Mouse (Mus musculus) forebrain, embryonic 11.5 days (tissue): ENCODE data around the gene Tmbim6. TPM values are rescaled to one million over a fixed set of nuclear protein-coding genes. Genes with fewer than 3 reads are reported as not detected.
"Not testable (repeated sequence)": the region's sequence is repeated elsewhere in the genome, so short reads cannot be mapped to it uniquely, and the experiment has no call there.

ENCODE experiments used
- ATAC-seq: fragments of 200-750 bp; cut with Nextera tagmentation; replicated peaks from 2 replicates; pipeline ENCODE4 v1.8.0; 2017; ENCODE audit warnings: moderate TSS enrichment; ENCODE audit not compliant: low FRiP score
- DNase-seq: peaks from one replicate; pipeline ENCODE4 v3.0.0-alpha.2; 2017; ENCODE audit warnings: low spot score
- H3K27ac ChIP-seq: fragments of 300-500 bp; sonication (generic); 2 replicates; pipeline ENCODE4 v1.5.1; 2014; ENCODE audit warnings: low read depth, low read length
- H3K27me3 ChIP-seq: fragments of 300-500 bp; sonication (generic); 2 replicates; pipeline ENCODE4 v1.6.1; 2014; ENCODE audit warnings: mild to moderate bottlenecking, low read length, mixed read lengths; ENCODE audit not compliant: control insufficient read depth, insufficient read depth
- H3K36me3 ChIP-seq: fragments of 300-500 bp; sonication (generic); 2 replicates; pipeline ENCODE4 v1.6.1; 2014; ENCODE audit warnings: mild to moderate bottlenecking, low read length, moderate library complexity, mixed read lengths; ENCODE audit not compliant: control insufficient read depth, insufficient read depth
- H3K4me1 ChIP-seq: fragments of 300-500 bp; sonication (generic); replicated peaks from 2 replicates; pipeline ENCODE4 v1.6.1; 2014; ENCODE audit warnings: low read length, mixed read lengths; ENCODE audit not compliant: control insufficient read depth, insufficient read depth
- H3K4me2 ChIP-seq: fragments of 300-500 bp; sonication (generic); 2 replicates; pipeline ENCODE4 v1.6.1; 2014; ENCODE audit warnings: low read depth, mild to moderate bottlenecking, low read length, moderate library complexity, mixed read lengths; ENCODE audit not compliant: severe bottlenecking
- H3K4me3 ChIP-seq: fragments of 300-500 bp; sonication (generic); 2 replicates; pipeline ENCODE4 v1.5.1; 2014; ENCODE audit warnings: low read depth, low read length
- H3K9ac ChIP-seq: fragments of 300-500 bp; sonication (generic); 2 replicates; pipeline ENCODE4 v1.6.1; 2014; ENCODE audit warnings: low read length
- H3K9me3 ChIP-seq: fragments of 300-500 bp; sonication (generic); 2 replicates; pipeline ENCODE4 v1.6.1; 2016; ENCODE audit warnings: low read length, mixed read lengths; ENCODE audit not compliant: control insufficient read depth
- WGBS: fragments of 180-500 bp; shearing (Covaris S2); extraction: QIAGEN DNeasy Blood & Tissue Kit; methylation state at CpG from one replicate; pipeline ENCODE4 v1.1.7; 2014; 5-methylcytosine and 5-hydroxymethylcytosine counted together
- polyA plus RNA-seq: library from polyadenylated mRNA; unstranded; fragments of >200 nt; fragmentation: Nextera tagmentation; extraction: Ambion mirVana; gene quantifications from 2 replicates; pipeline ENCODE4 v1.2.1, GENCODE M21; 2014

Gene Tmbim6
- polyA plus RNA-seq, 1 experiment from 2014 or later, result 229 TPM

GRCm38 (mm10) chr15:99445567-99445966 is 52.9 kb downstream of the Tmbim6 start:
- no peak overlapping the region for H3K4me3 ChIP-seq
- no peak overlapping the region for H3K4me2 ChIP-seq
- H3K36me3 ChIP-seq, result no peaks in the 10 kb centered on the region
- peaks cover 2% of the 10 kb centered on the region; the same call in 1 of the 2 replicates for H3K4me1 ChIP-seq
- WGBS, result 71% methylated on average over 6 of the region's 6 CpGs
- H3K27ac ChIP-seq, result no peak overlapping the region
- no peaks in the 10 kb centered on the region for H3K27me3 ChIP-seq
- ATAC-seq, result no peak
- no peak for DNase-seq
- H3K9ac ChIP-seq, result no peak overlapping the region
- no peaks in the 10 kb centered on the region for H3K9me3 ChIP-seq

- not testable (repeated sequence) for H3K27ac ChIP-seq, H3K9ac ChIP-seq, H3K36me3 ChIP-seq, DNase-seq, ATAC-seq, H3K9me3 ChIP-seq, H3K4me3 ChIP-seq, H3K4me2 ChIP-seq, H3K27me3 ChIP-seq, H3K4me1 ChIP-seq
- 89% methylated on average over 10 of the region's 10 CpGs for WGBS
Observed at GRCm38 (mm10) chr15:99446136-99446535, 53.5 kb downstream of the Tmbim6 start.

GRCm38 (mm10) chr15:99449131-99449750 is 56.6 kb downstream of the Tmbim6 start:
- no peak for DNase-seq
- Histone ChIP-seq H3K4me2 (no peak overlapping the region), H3K36me3 (no peaks in the 10 kb centered on the region), H3K9ac (no peak overlapping the region), H3K4me3 (no peak overlapping the region), H3K27me3 (no peaks in the 10 kb centered on the region), H3K9me3 (no peaks in the 10 kb centered on the region), H3K27ac (0 out of 2 replicates have a peak overlapping the region, but pooled peaks have one; percentile 12), H3K4me1 (no peaks in the 10 kb centered on the region; the same call in 1 of the 2 replicates)
- no peak for ATAC-seq
- 88% methylated on average over 9 of the region's 9 CpGs for WGBS

DNA sequence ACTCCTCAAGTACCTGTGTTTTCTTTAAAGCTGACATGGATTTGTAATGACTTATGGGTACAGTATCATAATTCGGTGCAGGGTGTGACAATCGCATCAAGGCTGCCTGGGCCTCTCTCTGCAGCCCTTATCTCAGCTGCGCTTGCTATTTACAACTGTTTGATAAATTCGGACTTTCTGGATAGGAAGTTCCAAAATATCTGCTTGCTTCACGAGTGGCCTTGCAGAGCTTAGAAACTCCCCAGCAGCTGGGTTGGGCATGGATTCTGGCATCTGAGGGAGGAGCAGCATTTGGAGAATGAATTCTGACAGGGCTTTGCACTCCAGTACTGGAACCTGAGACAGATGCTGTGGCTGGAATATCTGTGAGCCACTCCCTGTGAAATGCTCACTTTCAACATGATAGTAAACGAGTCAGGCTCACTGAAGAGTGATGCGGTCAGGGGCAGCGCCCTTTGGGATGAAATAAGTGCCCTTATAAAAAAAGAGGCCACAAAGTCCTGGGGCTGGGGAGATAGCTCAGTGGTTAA is 57.1 kb downstream of the Tmbim6 start:
- H3K9me3 ChIP-seq, result no peaks in the 10 kb centered on the region
- H3K36me3 ChIP-seq, result no peaks in the 10 kb centered on the region
- no peak overlapping the region for H3K9ac ChIP-seq
- H3K27me3 ChIP-seq, result no peaks in the 10 kb centered on the region
- H3K4me1 ChIP-seq, result no peaks in the 10 kb centered on the region; the same call in 1 of the 2 replicates
- ATAC-seq, result no peak
- DNase-seq, result no peak
- H3K27ac ChIP-seq, result 0 out of 2 replicates have a peak overlapping the region, but pooled peaks have one; percentile 12
- H3K4me3 ChIP-seq, result no peak overlapping the region
- 89% methylated on average over 8 of the region's 8 CpGs for WGBS
- H3K4me2 ChIP-seq, result no peak overlapping the region

- 81% methylated on average over 11 of the region's 11 CpGs for WGBS
Observed at GRCm38 (mm10) chr15:99453153-99453900, 60.6 kb downstream of the Tmbim6 start.

DNA sequence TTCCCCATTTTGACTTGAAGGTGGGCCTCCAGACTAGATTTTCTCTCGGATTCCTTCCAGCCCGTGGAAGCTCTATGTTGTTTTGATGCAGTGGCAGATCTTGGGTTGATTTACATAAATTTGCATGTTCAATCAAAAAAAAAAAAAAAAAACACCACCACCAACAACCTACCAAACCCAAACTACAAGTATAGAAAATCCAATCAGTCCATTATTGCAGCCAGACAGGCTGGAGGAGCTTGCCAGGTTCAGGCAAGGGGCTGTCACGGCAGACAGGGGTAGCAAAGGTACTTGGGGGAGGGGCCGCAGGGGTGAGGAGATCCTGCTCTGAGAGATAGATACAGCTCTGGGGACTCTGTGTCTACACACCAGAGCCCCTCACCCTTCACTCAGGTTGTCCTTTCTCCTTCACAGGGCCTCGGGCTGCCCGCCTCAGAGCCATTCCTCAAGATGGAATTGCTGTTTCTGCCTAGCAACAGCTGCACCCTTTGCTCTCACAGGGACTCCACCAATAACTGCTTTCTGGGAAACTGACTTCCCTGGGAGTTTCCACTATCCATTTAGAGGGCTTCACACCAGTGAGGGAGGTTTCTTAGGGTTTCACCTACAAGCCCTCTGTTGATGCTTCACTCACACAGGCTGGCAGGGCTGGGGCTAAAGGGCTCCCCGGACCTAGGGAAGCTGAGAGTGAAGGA is 62.0 kb downstream of the Tmbim6 start:
- Histone ChIP-seq H3K4me3 (no peak overlapping the region), H3K9ac (no peak overlapping the region), H3K4me2 (no peak overlapping the region), H3K27ac (no peak overlapping the region), H3K4me1 (peaks cover 2% of the 10 kb centered on the region; the same call in 1 of the 2 replicates), H3K27me3 (no peaks in the 10 kb centered on the region), H3K9me3 (no peaks in the 10 kb centered on the region), H3K36me3 (no peaks in the 10 kb centered on the region)
- 87% methylated on average over 7 of the region's 7 CpGs for WGBS
- no peak for DNase-seq
- ATAC-seq, result no peak

More at GRCm38 (mm10) chr15:99453153-99453900, 60.6 kb downstream of the Tmbim6 start:
- H3K27ac ChIP-seq, result no peak overlapping the region
- no peaks in the 10 kb centered on the region for H3K9me3 ChIP-seq
- H3K9ac ChIP-seq, result no peak overlapping the region
- H3K27me3 ChIP-seq, result no peaks in the 10 kb centered on the region
- peaks cover 2% of the 10 kb centered on the region; the same call in 1 of the 2 replicates for H3K4me1 ChIP-seq
- ATAC-seq (no peak), DNase-seq (no peak)
- H3K4me2 ChIP-seq, result no peak overlapping the region
- no peaks in the 10 kb centered on the region for H3K36me3 ChIP-seq
- no peak overlapping the region for H3K4me3 ChIP-seq

GRCm38 (mm10) chr15:99455415-99455814 is 62.7 kb downstream of the Tmbim6 start:
- Histone ChIP-seq H3K4me2 (no peak overlapping the region), H3K9ac (no peak overlapping the region), H3K4me1 (peaks cover 2% of the 10 kb centered on the region; the same call in 1 of the 2 replicates), H3K27me3 (no peaks in the 10 kb centered on the region), H3K36me3 (no peaks in the 10 kb centered on the region), H3K27ac (no peak overlapping the region), H3K9me3 (no peaks in the 10 kb centered on the region), H3K4me3 (no peak overlapping the region)
- DNase-seq (no peak), ATAC-seq (no peak)
- WGBS, result 77% methylated on average over 3 of the region's 3 CpGs

DNA sequence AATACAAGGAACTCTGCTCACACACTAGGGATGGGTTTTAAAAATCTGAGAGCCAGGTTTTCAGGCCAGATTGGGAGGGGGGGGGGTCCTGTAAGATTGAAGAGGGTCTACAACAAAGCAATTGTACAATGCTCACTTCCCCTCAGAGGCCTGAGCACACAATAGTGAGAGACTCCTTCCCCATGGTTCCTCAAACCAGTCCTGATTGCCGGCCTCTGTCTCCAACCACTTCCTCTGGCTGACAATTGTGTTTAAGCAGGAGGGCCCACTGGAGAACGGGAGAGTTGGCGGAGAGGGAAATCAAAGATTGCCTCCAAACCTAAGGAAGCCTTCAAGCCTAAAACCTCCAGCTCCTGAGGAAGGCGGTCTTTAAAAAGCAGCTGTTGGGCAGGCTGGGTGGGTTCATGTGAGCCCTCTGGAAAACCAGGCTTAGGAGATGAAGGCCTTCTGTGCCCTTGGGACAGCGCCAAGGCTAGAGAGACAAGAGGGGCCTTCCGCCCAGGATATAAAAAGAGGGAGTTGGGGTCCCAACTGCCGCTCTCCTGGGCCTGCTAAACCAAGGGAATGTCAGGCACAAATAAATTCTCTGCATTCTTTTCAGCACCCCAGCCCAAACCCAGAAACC is 63.8 kb downstream of the Tmbim6 start:
- peak overlapping the region; percentile 80 for H3K4me3 ChIP-seq
- ATAC-seq (0 out of 2 replicates have a peak, but pooled peaks have one; percentile 4), DNase-seq (no peak)
- H3K4me1 ChIP-seq, result peaks cover 2% of the 10 kb centered on the region; the same call in 1 of the 2 replicates
- H3K27me3 ChIP-seq, result no peaks in the 10 kb centered on the region
- H3K9me3 ChIP-seq, result no peaks in the 10 kb centered on the region
- H3K9ac ChIP-seq, result peak overlapping the region; percentile 73
- no peaks in the 10 kb centered on the region for H3K36me3 ChIP-seq
- H3K4me2 ChIP-seq, result peak overlapping the region; percentile 64
- 19% methylated on average over 7 of the region's 7 CpGs for WGBS
- 0 out of 2 replicates have a peak overlapping the region, but pooled peaks have one; percentile 46 for H3K27ac ChIP-seq
